Mouse (Mus musculus): ENCODE results near the gene Asna1.

- no peak for TF ChIP-seq CHD1 (IDR thresholded peaks at IDR 0.05; ENCODE audit: low read depth, low read length)
- TF ChIP-seq CTCF (conservative IDR thresholded peaks at IDR 0.05 in 1 of 2, IDR thresholded peaks at IDR 0.05 in 1 of 2; ENCODE audit: low read depth in 2 of 2, low read length in 2 of 2) = no peak
- TF ChIP-seq POLR2A (IDR thresholded peaks at IDR 0.05; ENCODE audit: low read depth, low read length) = no peak
- TF ChIP-seq KAT2A (IDR thresholded peaks at IDR 0.05; ENCODE audit: insufficient replicate concordance, low read length) = no peak
- TF ChIP-seq RAD21 (IDR thresholded peaks at IDR 0.05; ENCODE audit: low read depth, low read length) = no peak
- TF ChIP-seq HCFC1 (IDR thresholded peaks at IDR 0.05; ENCODE audit: low read depth, low read length) = no peak
- TF ChIP-seq MAFK (IDR thresholded peaks at IDR 0.05; ENCODE audit: insufficient replicate concordance, low read length) = no peak
- no peak for TF ChIP-seq MYC (IDR thresholded peaks at IDR 0.05; ENCODE audit: low read depth, low read length)
Measured at GRCm38 (mm10) chr8:84996978-84997377, 28.1 kb downstream of the Asna1 start.
